Mouse (Mus musculus) forebrain, embryonic 10.5 days (tissue): ENCODE measurements around the gene Rsrc1. TPM values are rescaled to one million over a fixed set of nuclear protein-coding genes. Genes with fewer than 3 reads are reported as not detected.

Experiments used
- DNase-seq: peaks from one replicate; pipeline ENCODE4 v3.0.0-alpha.2; 2017; ENCODE audit warnings: low spot score; ENCODE audit errors: extremely low spot score
- H3K27ac ChIP-seq: fragments of 300-500 bp; sonication (generic); 2 replicates; pipeline ENCODE4 v1.5.1; 2016; ENCODE audit warnings: mild to moderate bottlenecking
- H3K27me3 ChIP-seq: fragments of 300-500 bp; sonication (generic); 2 replicates; pipeline ENCODE4 v1.6.1; 2016; ENCODE audit warnings: mild to moderate bottlenecking; ENCODE audit not compliant: poor library complexity, severe bottlenecking
- H3K36me3 ChIP-seq: fragments of 300-500 bp; sonication (generic); replicated peaks from 2 replicates; pipeline ENCODE4 v1.6.1; 2016; ENCODE audit warnings: mild to moderate bottlenecking, moderate library complexity
- H3K4me1 ChIP-seq: fragments of 300-500 bp; sonication (generic); 2 replicates; pipeline ENCODE4 v1.6.1; 2016
- H3K4me3 ChIP-seq: fragments of 300-500 bp; sonication (generic); 2 replicates; pipeline ENCODE4 v1.5.1; 2016; ENCODE audit warnings: mild to moderate bottlenecking, moderate library complexity
- H3K9me3 ChIP-seq: fragments of 300-500 bp; sonication (generic); 2 replicates; pipeline ENCODE4 v1.6.1; 2016; ENCODE audit warnings: mild to moderate bottlenecking, moderate library complexity
- WGBS: fragments of 180-500 bp; shearing (Covaris S2); methylation state at CpG from one replicate; pipeline ENCODE4 v1.1.7; 2016; 5-methylcytosine and 5-hydroxymethylcytosine counted together
- polyA plus RNA-seq: library from polyadenylated mRNA; unstranded; fragments of >200 nt; fragmentation: Nextera tagmentation; extraction: Ambion mirVana; gene quantifications from 2 replicates; pipeline ENCODE4 v1.2.1, GENCODE M21; 2016

Rsrc1 gene
- polyA plus RNA-seq, 1 experiment from 2014 or later: 41.3 TPM

DNA sequence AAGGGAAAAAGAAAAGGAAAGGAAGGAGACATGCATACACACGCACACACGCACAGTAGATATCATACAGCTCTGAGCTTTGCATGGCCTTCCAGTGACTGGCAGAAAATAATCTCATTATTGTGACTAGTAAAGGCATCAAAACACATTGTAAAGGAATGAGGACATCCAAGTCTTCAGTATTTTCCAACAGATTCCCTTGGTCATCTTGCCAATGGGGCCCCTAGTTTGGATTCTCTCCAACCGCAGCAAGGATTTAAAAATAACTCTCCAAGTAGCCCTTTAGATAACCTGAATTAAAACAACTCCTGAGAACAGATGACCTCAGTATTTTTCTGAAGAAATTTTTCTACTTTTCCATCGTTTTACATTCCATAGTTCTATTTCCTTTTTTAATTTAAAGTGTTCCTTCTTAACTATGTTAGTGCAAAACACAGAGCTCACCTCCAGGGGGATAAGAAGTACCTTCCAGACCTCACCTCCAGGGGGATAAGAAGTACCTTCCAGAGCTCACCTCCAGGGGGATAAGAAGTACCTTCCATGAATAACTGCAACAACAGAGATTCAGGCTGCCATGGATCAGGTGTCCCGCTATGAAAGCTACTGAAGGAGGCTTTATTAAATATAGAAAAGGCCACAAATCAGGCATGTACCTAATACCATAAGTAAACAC lies 388.4 kb downstream of the Rsrc1 start:
- no peak overlapping the region for H3K27ac ChIP-seq
- H3K4me3 ChIP-seq: no peak overlapping the region
- H3K36me3 ChIP-seq: no peaks in the 10 kb centered on the region
- 81% methylated on average over 5 of the region's 5 CpGs for WGBS
- DNase-seq: no peak
- peaks cover 6% of the 10 kb centered on the region; the same call in 1 of the 2 replicates for H3K4me1 ChIP-seq
- no peaks in the 10 kb centered on the region for H3K9me3 ChIP-seq
- H3K27me3 ChIP-seq: peaks cover 22% of the 10 kb centered on the region

DNA sequence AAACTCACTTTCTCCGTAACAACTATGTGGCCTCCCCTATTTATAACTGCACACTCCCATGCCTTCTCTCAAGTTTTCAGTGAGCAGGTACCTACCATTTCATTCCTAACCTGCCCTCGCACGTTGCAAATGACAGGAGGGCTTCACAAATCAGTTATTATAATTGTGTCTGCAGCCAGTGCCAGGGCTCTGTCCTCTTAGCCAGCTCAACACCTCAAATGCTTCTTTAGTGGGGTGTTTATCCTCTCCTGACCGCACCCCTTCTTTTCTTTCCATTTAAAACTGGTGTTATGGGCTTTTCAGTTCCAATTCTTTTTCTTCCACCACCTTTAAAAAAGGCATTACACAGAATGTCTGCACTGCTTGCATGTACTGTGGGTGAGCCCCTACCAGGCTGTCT lies 391.0 kb downstream of the Rsrc1 start:
- peaks cover 31% of the 10 kb centered on the region for H3K27me3 ChIP-seq
- 81% methylated on average over 4 of the region's 4 CpGs for WGBS

DNA sequence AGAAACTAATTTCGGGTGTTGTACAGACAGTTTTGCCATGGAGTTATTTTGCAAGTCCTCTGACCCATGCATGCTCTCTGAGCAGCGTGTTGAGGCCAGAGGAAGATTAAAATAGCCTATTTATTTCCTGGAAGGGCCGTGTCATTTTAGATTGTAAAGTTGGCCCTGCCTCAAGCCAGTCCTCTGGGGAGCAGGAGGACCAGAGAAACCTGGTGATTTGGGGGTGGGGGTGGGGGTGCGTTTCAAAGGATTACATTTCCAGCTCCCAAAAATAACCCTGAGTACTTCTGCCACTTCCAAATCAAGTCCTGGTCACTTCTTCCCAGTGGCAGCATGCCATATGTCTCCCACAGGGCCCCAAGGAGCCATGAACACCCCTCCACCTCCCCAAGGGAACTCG lies 391.6 kb downstream of the Rsrc1 start:
- H3K4me3 ChIP-seq: no peak overlapping the region
- WGBS: 65% methylated on average over 5 of the region's 5 CpGs
- peaks cover 31% of the 10 kb centered on the region for H3K27me3 ChIP-seq
- DNase-seq: no peak
- H3K9me3 ChIP-seq: no peaks in the 10 kb centered on the region
- no peak overlapping the region for H3K27ac ChIP-seq
- no peaks in the 10 kb centered on the region for H3K36me3 ChIP-seq
- H3K4me1 ChIP-seq: peaks cover 8% of the 10 kb centered on the region; the same call in 1 of the 2 replicates

More for the DNA sequence above, 391.0 kb downstream of the Rsrc1 start:
- DNase-seq: no peak
- no peaks in the 10 kb centered on the region for H3K36me3 ChIP-seq
- no peaks in the 10 kb centered on the region for H3K9me3 ChIP-seq
- peaks cover 8% of the 10 kb centered on the region; the same call in 1 of the 2 replicates for H3K4me1 ChIP-seq
- H3K4me3 ChIP-seq: no peak overlapping the region
- no peak overlapping the region for H3K27ac ChIP-seq

DNA sequence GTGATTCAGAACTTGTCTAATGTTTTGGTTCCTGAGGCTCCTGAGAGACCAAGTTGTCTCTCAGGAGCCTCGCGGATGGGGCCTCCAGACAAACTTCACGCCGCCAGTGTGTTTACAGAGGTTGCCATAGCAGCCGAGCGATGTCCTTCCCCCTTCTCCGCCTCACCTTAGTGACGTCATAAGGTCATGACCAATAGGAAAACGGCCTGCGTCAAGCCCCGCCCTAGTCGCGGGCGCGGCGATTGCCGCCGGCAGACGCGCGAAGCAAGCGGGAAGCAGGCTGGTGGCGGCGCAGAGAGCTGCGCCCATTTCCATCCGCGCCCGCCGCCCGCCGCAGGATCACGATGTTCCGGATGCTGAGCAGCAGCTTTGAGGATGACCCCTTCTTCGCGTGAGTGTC lies 392.7 kb downstream of the Rsrc1 start, which contains the start of gene Mlf1:
Mlf1 (plus strand) TSS at position 226 of the 400 bp plus-strand sequence.
- under 1% methylated on average over 35 of the region's 35 CpGs for WGBS
- Histone ChIP-seq H3K36me3 (no peaks in the 10 kb centered on the region), H3K27me3 (peaks cover 31% of the 10 kb centered on the region), H3K4me1 (peaks cover 8% of the 10 kb centered on the region; the same call in 1 of the 2 replicates), H3K9me3 (no peaks in the 10 kb centered on the region), H3K27ac (peak within 1 kb of the TSS; percentile 80), H3K4me3 (peak within 1 kb of the TSS; percentile 65)
- peak; percentile 92 for DNase-seq

DNA sequence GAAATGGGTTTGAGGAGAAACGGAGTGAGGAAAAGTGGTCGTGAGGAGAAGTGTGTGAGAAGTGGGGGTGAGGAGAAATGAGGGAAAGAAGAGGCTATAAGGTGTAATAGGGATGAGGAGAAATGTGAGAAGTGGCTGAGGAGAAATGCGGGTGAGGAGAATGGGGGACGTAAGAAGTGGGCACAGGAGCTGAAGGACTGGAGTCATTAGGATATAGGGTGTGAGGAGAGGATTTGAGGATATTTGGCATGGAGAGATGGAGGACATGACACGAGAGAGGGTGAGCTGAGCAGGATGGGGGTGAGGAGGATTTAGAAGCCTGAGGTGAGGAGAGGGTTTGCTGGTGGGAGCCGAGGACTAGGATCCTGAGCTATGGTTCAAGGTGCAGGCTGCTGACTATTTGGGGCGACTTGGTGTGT lies 393.2 kb downstream of the Rsrc1 start:
- 38% methylated on average over 7 of the region's 7 CpGs for WGBS
- Histone ChIP-seq H3K27me3 (peaks cover 31% of the 10 kb centered on the region), H3K27ac (peak overlapping the region; percentile 80), H3K4me1 (peaks cover 8% of the 10 kb centered on the region; the same call in 1 of the 2 replicates), H3K4me3 (peak overlapping the region; percentile 65), H3K9me3 (no peaks in the 10 kb centered on the region), H3K36me3 (no peaks in the 10 kb centered on the region)
- DNase-seq: no peak

DNA sequence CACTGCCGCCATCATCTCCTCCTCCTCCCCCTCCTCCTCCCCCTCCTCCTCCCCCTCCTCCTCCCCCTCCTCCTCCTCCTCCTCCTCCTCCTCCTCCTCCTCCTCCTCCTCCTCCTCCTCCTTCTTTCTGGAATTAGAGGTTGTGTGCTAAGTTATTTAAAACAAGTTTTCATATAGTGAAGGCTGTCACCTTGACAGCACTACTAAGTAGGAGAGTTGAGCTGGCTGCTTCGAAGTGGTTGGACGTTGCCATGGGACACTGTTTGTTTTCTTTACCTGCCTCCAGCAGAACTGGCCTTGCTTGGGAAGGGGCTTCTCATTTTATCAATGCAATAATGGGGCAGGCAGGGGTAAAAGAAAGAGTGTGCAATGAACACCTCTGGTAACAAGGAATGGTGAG lies 393.9 kb downstream of the Rsrc1 start, which contains the start of gene Gm17402:
Gm17402 (minus strand) TSS at position 101 of the 400 bp plus-strand sequence.
- Histone ChIP-seq H3K9me3 (no peaks in the 10 kb centered on the region), H3K27me3 (peaks cover 31% of the 10 kb centered on the region), H3K4me3 (peak within 1 kb of the TSS; percentile 65), H3K4me1 (peaks cover 8% of the 10 kb centered on the region; the same call in 1 of the 2 replicates), H3K27ac (peak within 1 kb of the TSS; percentile 80), H3K36me3 (no peaks in the 10 kb centered on the region)
- WGBS: 57% methylated on average over 3 of the region's 3 CpGs
- no peak for DNase-seq

DNA sequence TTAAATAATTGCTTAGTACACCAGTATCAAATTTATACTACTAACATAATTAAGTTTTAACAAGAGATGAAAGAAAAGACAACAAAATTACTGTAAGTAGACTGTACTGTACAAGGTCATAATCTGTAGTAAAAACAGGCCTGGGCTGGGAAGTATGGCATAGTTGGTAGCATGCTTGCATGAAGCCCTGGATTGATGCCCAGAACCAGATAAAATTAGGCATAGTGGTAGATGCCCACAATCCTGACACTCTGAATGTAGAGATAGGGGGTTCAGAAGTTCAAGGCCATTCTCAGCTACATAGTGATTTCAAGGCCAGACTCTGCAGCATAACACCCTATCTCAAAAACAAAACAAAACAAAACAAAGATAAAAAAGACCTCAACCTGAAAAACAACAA lies 397.0 kb downstream of the Rsrc1 start:
- Histone ChIP-seq H3K27ac (no peak overlapping the region), H3K4me3 (no peak overlapping the region), H3K36me3 (no peaks in the 10 kb centered on the region), H3K4me1 (peaks cover 8% of the 10 kb centered on the region; the same call in 1 of the 2 replicates), H3K9me3 (no peaks in the 10 kb centered on the region), H3K27me3 (peaks cover 19% of the 10 kb centered on the region)
- DNase-seq: no peak

Other genes starting within 250 kb of the Rsrc1 start
- gene Shox2, start 381 bp downstream of the Rsrc1 start, polyA plus RNA-seq: 3.4 and 6.6 TPM in 2 replicates